Mouse (Mus musculus): ENCODE data around the gene Gm17727.
"Not testable (repeated sequence)": the region's sequence is repeated elsewhere in the genome, so short reads cannot be mapped to it uniquely, and the experiment has no call there.

Gm17727 gene

GRCm38 (mm10) chr9:35778009-35778408 lies at the start of gene Gm17727:
Gene Gm17727 (minus strand): TSS chr9:35778109.
- Histone ChIP-seq H3K27me3 (ENCODE audit: insufficient read depth, low read length) (no peaks in the 10 kb centered on the region), H3K9me3 (ENCODE audit: low read length) (no peaks in the 10 kb centered on the region), H3K4me1 (replicated peaks; ENCODE audit: low read depth, low read length) (no peaks in the 10 kb centered on the region), H3K4me3 (replicated peaks; ENCODE audit: low read length) (no peak within 1 kb of the TSS), H3K36me3 (ENCODE audit: insufficient read depth, low read length) (no peaks in the 10 kb centered on the region)
- TF ChIP-seq NANOG (IDR thresholded peaks at IDR 0.05; ENCODE audit: borderline replicate concordance, low read length) (no peak), CTCF (conservative IDR thresholded peaks at IDR 0.05; ENCODE audit: low read length) (no peak), POU5F1 (IDR thresholded peaks at IDR 0.05; ENCODE audit: borderline replicate concordance, low read length) (no peak)

- H3K27me3 ChIP-seq (ENCODE audit: insufficient read depth, low read length); H3K4me1 ChIP-seq (replicated peaks; ENCODE audit: low read depth, low read length); H3K4me3 ChIP-seq (replicated peaks; ENCODE audit: low read length); H3K36me3 ChIP-seq (ENCODE audit: insufficient read depth, low read length): not testable (repeated sequence)
- peaks cover 33% of the 10 kb centered on the region for H3K9me3 ChIP-seq (ENCODE audit: low read length)
Observed at GRCm38 (mm10) chr9:35817881-35818280, 40.0 kb upstream of the Gm17727 start.

DNA sequence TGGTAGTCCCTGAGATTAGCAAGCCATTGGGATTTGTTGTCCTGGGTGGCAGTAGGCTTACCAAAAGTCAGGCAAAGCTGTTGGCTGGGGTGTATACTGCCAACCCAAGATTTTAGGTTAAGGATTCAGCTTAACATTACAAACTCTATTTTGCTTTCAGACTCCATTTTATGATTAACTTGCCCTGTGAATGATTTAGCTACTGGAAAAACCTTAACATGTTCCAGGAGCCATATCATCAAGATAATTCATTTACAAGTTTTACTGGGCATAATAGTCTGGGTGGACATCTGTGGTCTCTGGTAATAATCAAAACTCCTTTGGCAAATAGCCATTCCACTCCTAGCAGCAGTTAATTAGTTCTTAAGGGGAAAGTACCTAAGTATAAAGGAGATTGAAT lies 20.2 kb upstream of the Gm17727 start:
- Histone ChIP-seq H3K4me1 (replicated peaks; ENCODE audit: low read depth, low read length) (no peaks in the 10 kb centered on the region), H3K9me3 (ENCODE audit: low read length) (no peaks in the 10 kb centered on the region)
- TF ChIP-seq NANOG (IDR thresholded peaks at IDR 0.05; ENCODE audit: borderline replicate concordance, low read length): no peak
- TF ChIP-seq CTCF (conservative IDR thresholded peaks at IDR 0.05; ENCODE audit: low read length): no peak
- TF ChIP-seq POU5F1 (IDR thresholded peaks at IDR 0.05; ENCODE audit: borderline replicate concordance, low read length): no peak

GRCm38 (mm10) chr9:35790001-35790400 lies 12.1 kb upstream of the Gm17727 start, which contains the start of the genes Gm27235 and D730048I06Rik:
Gene Gm27235 (minus strand): TSS chr9:35790101.
Gene D730048I06Rik (minus strand): TSS chr9:35790112.
- no peaks in the 10 kb centered on the region for H3K4me1 ChIP-seq (replicated peaks; ENCODE audit: low read depth, low read length)
- no peaks in the 10 kb centered on the region for H3K9me3 ChIP-seq (ENCODE audit: low read length)
- H3K4me3 ChIP-seq (replicated peaks; ENCODE audit: low read length): no peak within 1 kb of the TSS
- H3K27me3 ChIP-seq (ENCODE audit: insufficient read depth, low read length): no peaks in the 10 kb centered on the region
- no peak for TF ChIP-seq POU5F1 (IDR thresholded peaks at IDR 0.05; ENCODE audit: borderline replicate concordance, low read length)
- TF ChIP-seq CTCF (conservative IDR thresholded peaks at IDR 0.05; ENCODE audit: low read length): no peak
- TF ChIP-seq NANOG (IDR thresholded peaks at IDR 0.05; ENCODE audit: borderline replicate concordance, low read length): no peak
- no peaks in the 10 kb centered on the region for H3K36me3 ChIP-seq (ENCODE audit: insufficient read depth, low read length)

More for the DNA sequence above, 20.2 kb upstream of the Gm17727 start:
- Histone ChIP-seq H3K27me3 (ENCODE audit: insufficient read depth, low read length) (no peaks in the 10 kb centered on the region), H3K4me3 (replicated peaks; ENCODE audit: low read length) (no peak overlapping the region), H3K36me3 (ENCODE audit: insufficient read depth, low read length) (no peaks in the 10 kb centered on the region)

- Histone ChIP-seq H3K36me3 (ENCODE audit: insufficient read depth, low read length) (no peaks in the 10 kb centered on the region), H3K4me3 (replicated peaks; ENCODE audit: low read length) (no peak overlapping the region), H3K4me1 (replicated peaks; ENCODE audit: low read depth, low read length) (no peaks in the 10 kb centered on the region), H3K9me3 (ENCODE audit: low read length) (no peaks in the 10 kb centered on the region), H3K27me3 (ENCODE audit: insufficient read depth, low read length) (no peaks in the 10 kb centered on the region)
- no peak for TF ChIP-seq CTCF (conservative IDR thresholded peaks at IDR 0.05; ENCODE audit: low read length)
Observed at GRCm38 (mm10) chr9:35756843-35757242, 21.1 kb downstream of the Gm17727 start.

DNA sequence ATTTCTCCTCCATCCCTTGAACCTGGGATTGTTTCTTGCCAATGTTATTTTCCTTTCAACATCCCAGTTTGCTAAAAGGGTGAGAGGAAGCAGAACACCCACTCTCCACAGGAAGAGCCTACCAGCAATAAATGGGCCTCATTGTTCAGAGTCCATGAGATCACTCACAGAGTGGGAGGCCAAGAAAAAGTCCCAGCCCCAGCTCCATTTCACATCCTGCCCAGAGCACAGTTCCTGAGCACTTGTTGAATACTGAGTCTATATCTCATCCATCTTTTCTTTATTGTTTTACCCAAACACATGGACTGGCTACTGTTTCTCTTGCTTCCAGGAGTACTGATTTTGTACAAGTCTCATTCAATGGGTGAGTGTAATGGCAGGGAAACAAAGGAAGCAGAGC lies 37.2 kb downstream of the Gm17727 start, which contains the start of gene Gm17677:
Gm17677 (plus strand) TSS at position 301 of the 400 bp plus-strand sequence.
- H3K9me3 ChIP-seq (ENCODE audit: low read length): peaks cover 29% of the 10 kb centered on the region
- no peaks in the 10 kb centered on the region for H3K27me3 ChIP-seq (ENCODE audit: insufficient read depth, low read length)
- H3K36me3 ChIP-seq (ENCODE audit: insufficient read depth, low read length): no peaks in the 10 kb centered on the region
- no peak for TF ChIP-seq NANOG (IDR thresholded peaks at IDR 0.05; ENCODE audit: borderline replicate concordance, low read length)
- no peak for TF ChIP-seq POU5F1 (IDR thresholded peaks at IDR 0.05; ENCODE audit: borderline replicate concordance, low read length)
- no peak for TF ChIP-seq CTCF (conservative IDR thresholded peaks at IDR 0.05; ENCODE audit: low read length)
- H3K4me1 ChIP-seq (replicated peaks; ENCODE audit: low read depth, low read length): no peaks in the 10 kb centered on the region
- H3K4me3 ChIP-seq (replicated peaks; ENCODE audit: low read length): no peak within 1 kb of the TSS
